Mouse (Mus musculus) MEL (cell line): ENCODE measurements around the gene Maff. TPM values are rescaled to one million over a fixed set of nuclear protein-coding genes. Genes with fewer than 3 reads are reported as not detected.

Experiments
- DNase-seq: peaks from one replicate; pipeline ENCODE4 v3.0.0; 2011; ENCODE audit warnings: low read depth, low spot score
- H3K27ac ChIP-seq: 2 replicates; pipeline ENCODE4 v1.5.1; 2012; ENCODE audit warnings: low read depth, mild to moderate bottlenecking, control low read depth, low read length, moderate library complexity; ENCODE audit not compliant: control insufficient read depth
- H3K27me3 ChIP-seq, 2 experiments: fragments of 150-350 bp in 1 of 2; sonication (generic) in 1 of 2; 2 replicates each; pipeline ENCODE4 v1.6.1; 2012; ENCODE audit warnings: low read length in 2 of 2, mild to moderate bottlenecking in 2 of 2, improper control_type of control experiment in 1 of 2, moderate library complexity in 1 of 2; ENCODE audit not compliant: insufficient read depth in 2 of 2, control insufficient read depth in 1 of 2
- H3K36me3 ChIP-seq, 2 experiments: 2 replicates each; pipeline ENCODE4 v1.6.1; 2012 to 2014; ENCODE audit warnings: low read length in 2 of 2, improper control_type of control experiment in 1 of 2, inconsistent platforms in 1 of 2, mild to moderate bottlenecking in 1 of 2; ENCODE audit not compliant: insufficient read depth in 2 of 2, control insufficient read depth in 1 of 2
- H3K4me1 ChIP-seq, 2 experiments: fragments of 150-350 bp in 1 of 2; sonication (generic) in 1 of 2; 2 replicates each; pipeline ENCODE4 v1.6.1; 2012; ENCODE audit warnings: low read length in 2 of 2, improper control_type of control experiment in 1 of 2, mild to moderate bottlenecking in 1 of 2; ENCODE audit not compliant: insufficient read depth in 2 of 2, control insufficient read depth in 1 of 2
- H3K4me3 ChIP-seq, 2 experiments: fragments of 150-350 bp in 1 of 2; sonication (generic) in 1 of 2; 2 replicates each; pipeline ENCODE4 v1.5.1; 2012; ENCODE audit warnings: low read depth in 2 of 2, low read length in 2 of 2, mild to moderate bottlenecking in 2 of 2, moderate library complexity in 2 of 2, control low read depth in 1 of 2, improper control_type of control experiment in 1 of 2; ENCODE audit not compliant: control insufficient read depth in 1 of 2, insufficient read depth in 1 of 2
- H3K79me2 ChIP-seq: 2 replicates; pipeline ENCODE4 v1.6.1; 2012; ENCODE audit warnings: mild to moderate bottlenecking, low read length, moderate library complexity; ENCODE audit not compliant: control insufficient read depth, poor library complexity, insufficient read depth
- H3K9ac ChIP-seq: 2 replicates; pipeline ENCODE4 v1.6.1; 2012; ENCODE audit warnings: low read depth, mild to moderate bottlenecking, control low read depth, low read length, moderate library complexity; ENCODE audit not compliant: control insufficient read depth, poor library complexity, severe bottlenecking
- H3K9me3 ChIP-seq: fragments of 150-350 bp; sonication (generic); replicated peaks from 2 replicates; pipeline ENCODE4 v1.6.1; 2012; ENCODE audit warnings: mild to moderate bottlenecking, low read length, improper control_type of control experiment, moderate library complexity; ENCODE audit not compliant: insufficient read depth
- BHLHE40 ChIP-seq: IDR thresholded peaks from 2 replicates; pipeline ENCODE4 v1.6.1; 2012; ENCODE audit warnings: low read depth, mild to moderate bottlenecking, inconsistent platforms, low read length, improper control_type of control experiment, borderline replicate concordance
- CTCF ChIP-seq, 3 experiments: IDR thresholded peaks in 2 of 3; conservative IDR thresholded peaks in 1 of 3; 2 replicates each; pipeline ENCODE4 v1.5.1; 2011 to 2012; ENCODE audit warnings: low read length in 3 of 3, low read depth in 2 of 3, mild to moderate bottlenecking in 2 of 3, improper control_type of control experiment in 1 of 3, inconsistent platforms in 1 of 3, mixed read lengths in 1 of 3, moderate library complexity in 1 of 3; ENCODE audit not compliant: control insufficient read depth in 1 of 3, insufficient read depth in 1 of 3, poor library complexity in 1 of 3, severe bottlenecking in 1 of 3
- E2F4 ChIP-seq: IDR thresholded peaks from 2 replicates; pipeline ENCODE4 v1.6.1; 2011; ENCODE audit warnings: low read depth, low read length, improper control_type of control experiment, borderline replicate concordance
- ELF1 ChIP-seq: IDR thresholded peaks from 2 replicates; pipeline ENCODE4 v1.6.1; 2014; ENCODE audit warnings: low read depth, mild to moderate bottlenecking, inconsistent platforms, low read length, improper control_type of control experiment, moderate library complexity
- EP300 ChIP-seq, 2 experiments: IDR thresholded peaks; 2 replicates each; pipeline ENCODE4 v1.6.1; 2011; ENCODE audit warnings: improper control_type of control experiment in 2 of 2, low read length in 2 of 2, low read depth in 1 of 2, mild to moderate bottlenecking in 1 of 2
- ETS1 ChIP-seq: IDR thresholded peaks from 2 replicates; pipeline ENCODE4 v1.6.1; 2012; ENCODE audit warnings: low read depth, mild to moderate bottlenecking, inconsistent platforms, low read length, improper control_type of control experiment, moderate library complexity
- GATA1 ChIP-seq: IDR thresholded peaks from 2 replicates; pipeline ENCODE4 v1.6.1; 2011; ENCODE audit warnings: low read depth, low read length, improper control_type of control experiment
- KAT2A ChIP-seq: conservative IDR thresholded peaks from 2 replicates; pipeline ENCODE4 v1.6.1; 2012; ENCODE audit warnings: low read depth, low read length, improper control_type of control experiment, inconsistent platforms
- MAFK ChIP-seq: IDR thresholded peaks from 2 replicates; pipeline ENCODE4 v1.6.1; 2011; ENCODE audit warnings: low read depth, mild to moderate bottlenecking, low read length, improper control_type of control experiment, borderline replicate concordance
- MAX ChIP-seq: IDR thresholded peaks from 2 replicates; pipeline ENCODE4 v1.6.1; 2011; ENCODE audit warnings: low read length, improper control_type of control experiment
- MEF2A ChIP-seq: IDR thresholded peaks from 2 replicates; pipeline ENCODE4 v1.6.1; 2014; ENCODE audit warnings: low read depth, mild to moderate bottlenecking, inconsistent platforms, low read length, improper control_type of control experiment; ENCODE audit not compliant: poor library complexity, insufficient replicate concordance, severe bottlenecking; ENCODE audit errors: extremely low read depth
- MXI1 ChIP-seq: IDR thresholded peaks from 2 replicates; pipeline ENCODE4 v1.6.1; 2011; ENCODE audit warnings: mild to moderate bottlenecking, low read depth, low read length, improper control_type of control experiment
- MYB ChIP-seq: IDR thresholded peaks from 2 replicates; pipeline ENCODE4 v1.6.1; 2011; ENCODE audit warnings: mild to moderate bottlenecking, low read depth, low read length, improper control_type of control experiment
- MYC ChIP-seq: IDR thresholded peaks from 2 replicates; pipeline ENCODE4 v1.6.1; 2011; ENCODE audit warnings: low read depth, mild to moderate bottlenecking, low read length, improper control_type of control experiment, moderate library complexity
- NRF1 ChIP-seq: IDR thresholded peaks from 2 replicates; pipeline ENCODE4 v1.6.1; 2014; ENCODE audit warnings: low read depth, mild to moderate bottlenecking, inconsistent platforms, low read length, improper control_type of control experiment, moderate library complexity; ENCODE audit not compliant: poor library complexity, insufficient read depth, severe bottlenecking
- POLR2AphosphoS5 ChIP-seq: IDR thresholded peaks from 2 replicates; pipeline ENCODE4 v1.6.1; 2012; ENCODE audit warnings: low read depth, borderline replicate concordance, mild to moderate bottlenecking, inconsistent platforms, low read length, moderate library complexity, mixed read lengths
- RCOR1 ChIP-seq: IDR thresholded peaks from 2 replicates; pipeline ENCODE4 v1.6.1; 2012; ENCODE audit warnings: low read depth, mild to moderate bottlenecking, inconsistent platforms, low read length, improper control_type of control experiment
- SIN3A ChIP-seq: IDR thresholded peaks from 2 replicates; pipeline ENCODE4 v1.6.1; 2012; ENCODE audit warnings: low read length, improper control_type of control experiment, inconsistent platforms
- SMC3 ChIP-seq: IDR thresholded peaks from 2 replicates; pipeline ENCODE4 v1.6.1; 2011; ENCODE audit warnings: low read depth, low read length, improper control_type of control experiment
- TAL1 ChIP-seq: IDR thresholded peaks from 2 replicates; pipeline ENCODE4 v1.6.1; 2012; ENCODE audit warnings: mild to moderate bottlenecking, inconsistent platforms, low read length, moderate library complexity, mixed read lengths
- TBP ChIP-seq: IDR thresholded peaks from 2 replicates; pipeline ENCODE4 v1.8.0; 2011; ENCODE audit warnings: low read depth, low read length, improper control_type of control experiment
- TCF12 ChIP-seq: IDR thresholded peaks from 2 replicates; pipeline ENCODE4 v1.6.1; 2014; ENCODE audit warnings: low read depth, mild to moderate bottlenecking, inconsistent platforms, low read length, improper control_type of control experiment, moderate library complexity
- USF1 ChIP-seq: IDR thresholded peaks from 2 replicates; pipeline ENCODE4 v1.6.1; 2014; ENCODE audit warnings: low read depth, mild to moderate bottlenecking, inconsistent platforms, low read length, improper control_type of control experiment, moderate library complexity
- USF2 ChIP-seq, 2 experiments: IDR thresholded peaks; 2 replicates each; pipeline ENCODE4 v1.6.1; 2011 to 2012; ENCODE audit warnings: improper control_type of control experiment in 2 of 2, low read length in 2 of 2, borderline replicate concordance in 1 of 2, inconsistent platforms in 1 of 2, low read depth in 1 of 2, mild to moderate bottlenecking in 1 of 2; ENCODE audit not compliant: insufficient read depth in 1 of 2
- ZC3H11A ChIP-seq: IDR thresholded peaks from 2 replicates; pipeline ENCODE4 v1.6.1; 2012; ENCODE audit warnings: low read depth, mild to moderate bottlenecking, inconsistent platforms, low read length, improper control_type of control experiment
- ZKSCAN1 ChIP-seq: IDR thresholded peaks from 2 replicates; pipeline ENCODE4 v1.6.1; 2012; ENCODE audit warnings: low read depth, mild to moderate bottlenecking, inconsistent platforms, low read length, improper control_type of control experiment, moderate library complexity
- ZMIZ1 ChIP-seq: IDR thresholded peaks from 2 replicates; pipeline ENCODE4 v1.6.1; 2012; ENCODE audit warnings: low read depth, mild to moderate bottlenecking, inconsistent platforms, low read length, improper control_type of control experiment, moderate library complexity
- ZNF384 ChIP-seq: IDR thresholded peaks from 2 replicates; pipeline ENCODE4 v1.6.1; 2012; ENCODE audit warnings: low read depth, mild to moderate bottlenecking, inconsistent platforms, low read length, improper control_type of control experiment
- polyA plus RNA-seq, 2 experiments: library from polyadenylated mRNA; stranded (reverse) in 1 of 2; unstranded in 1 of 2; fragments of >175 nt in 1 of 2; fragments of >200 nt in 1 of 2; gene quantifications; 2 replicates each; pipeline versions ENCODE4 v1.2.1 to v1.2.4; 2012; ENCODE audit warnings: low replicate concordance in 2 of 2, low read depth in 1 of 2; ENCODE audit not compliant: insufficient read length in 2 of 2, insufficient read depth in 1 of 2, missing spikeins in 1 of 2
- total RNA-seq: library from RNA; depleted of rRNA; stranded (reverse); fragments of 300-350 nt; gene quantifications from 2 replicates; pipeline ENCODE4 v1.2.3, GENCODE M21; 2012

Gene Maff
- total and polyA plus RNA-seq, 3 experiments, result 3.3 to 5.8 TPM; not detected in 1

DNA sequence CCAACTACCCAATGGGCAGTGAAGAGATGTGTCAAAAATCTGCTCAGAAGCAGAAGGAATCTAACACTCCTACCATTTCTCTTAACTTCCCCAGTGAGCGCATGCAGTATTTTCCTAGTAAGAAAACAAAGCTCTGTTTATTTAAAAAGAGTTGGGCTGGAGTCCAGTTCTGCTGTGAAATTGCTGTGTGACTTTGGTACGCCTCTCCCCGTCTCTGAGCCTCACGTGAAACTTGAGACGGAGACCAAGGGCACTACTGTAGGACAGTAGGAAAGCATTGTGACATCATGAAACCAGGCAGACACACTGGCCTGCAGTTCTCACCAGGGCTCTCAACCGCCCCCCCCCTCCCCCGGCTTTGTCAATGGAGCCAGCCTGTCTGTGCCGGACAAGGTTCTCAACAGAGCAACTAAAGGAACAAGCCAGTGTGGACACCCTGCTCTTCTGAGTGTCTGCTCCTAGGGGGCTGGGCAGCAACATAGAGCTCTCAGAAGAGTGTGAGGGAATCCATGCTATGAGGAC is 32.5 kb upstream of the Maff start:
- Histone ChIP-seq H3K36me3 (no peaks in the 10 kb centered on the region; a peak in 1 of 4 replicates), H3K27me3 (no peaks in the 10 kb centered on the region), H3K79me2 (no peaks in the 10 kb centered on the region), H3K9me3 (no peaks in the 10 kb centered on the region), H3K9ac (no peak overlapping the region)
- TF ChIP-seq MAFK (no peak), KAT2A (no peak), RCOR1 (no peak), CTCF (IDR thresholded peaks at IDR 0.05 in 2 of 3, conservative IDR thresholded peaks at IDR 0.05 in 1 of 3; ENCODE audit: control insufficient read depth in 1 of 3, insufficient read depth in 1 of 3, low read depth in 2 of 3, low read length in 3 of 3, poor library complexity in 1 of 3, severe bottlenecking in 1 of 3) (no peak), USF2 (IDR thresholded peaks at IDR 0.05; ENCODE audit: borderline replicate concordance in 1 of 2, insufficient read depth in 1 of 2, low read depth in 1 of 2, low read length in 2 of 2) (no peak), GATA1 (no peak), TBP (no peak), ETS1 (no peak), SMC3 (no peak), ELF1 (no peak)
- TF ChIP-seq, all 39 proteins: peak for 0
- Histone ChIP-seq H3K4me1 (no peaks in the 10 kb centered on the region), H3K27ac (no peak overlapping the region), H3K4me3 (no peak overlapping the region)
- no peak for DNase-seq

DNA sequence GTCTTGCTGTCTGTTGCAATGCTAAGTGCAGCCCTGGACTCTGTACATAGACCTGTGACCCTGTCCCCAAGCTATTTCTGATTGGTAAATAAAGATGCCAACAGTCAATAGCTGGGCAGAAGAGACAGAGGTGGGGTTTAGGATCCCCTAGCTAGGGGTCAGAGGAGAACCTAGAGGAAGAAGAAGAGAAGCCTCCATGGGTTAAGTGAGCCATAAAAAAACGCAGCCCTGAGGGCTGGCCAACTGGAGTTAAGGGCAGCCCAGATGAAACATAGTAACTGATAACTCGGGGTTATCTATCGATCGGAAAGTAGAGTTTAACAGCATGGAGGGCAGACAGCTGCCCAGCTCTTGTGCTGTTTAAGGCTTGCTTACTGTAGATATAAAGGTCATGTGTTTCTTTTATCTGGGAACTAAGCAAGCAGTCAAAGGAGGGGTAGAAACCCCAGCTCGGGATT is 24.7 kb upstream of the Maff start:
- DNase-seq, result peak; percentile 13
- peaks cover 23 to 32% of the 10 kb centered on the region in 2 experiments for H3K4me1 ChIP-seq
- peak overlapping the region; percentile 62 for H3K27ac ChIP-seq
- peaks cover 17% of the 10 kb centered on the region for H3K79me2 ChIP-seq
- no peak for TF ChIP-seq MEF2A
- TF ChIP-seq ZKSCAN1, result no peak
- no peak; the same call in 1 of the 2 replicates for TF ChIP-seq SIN3A
- TF ChIP-seq ZC3H11A, result no peak
- peak; percentile 77 for TF ChIP-seq ETS1
- TF ChIP-seq ZMIZ1, result no peak
- TF ChIP-seq MXI1, result peak; percentile 27; the same call in 1 of the 2 replicates
- TF ChIP-seq ZNF384, result peak; percentile 55; the same call in 1 of the 2 replicates
- TF ChIP-seq MYB, result no peak
- peak; percentile 26; the same call in 1 of the 2 replicates for TF ChIP-seq TAL1
- TF ChIP-seq TCF12, result peak; percentile 51; the same call in 1 of the 2 replicates
- peak; percentile 66 for TF ChIP-seq GATA1
- TF ChIP-seq EP300 (IDR thresholded peaks at IDR 0.05; ENCODE audit: low read depth in 1 of 2, low read length in 2 of 2), result peak; percentile 46 to 57; a peak in 2 of 4 replicates
- no peak for TF ChIP-seq POLR2AphosphoS5
- peak; percentile 45; the same call in 1 of the 2 replicates for TF ChIP-seq BHLHE40
- no peak for TF ChIP-seq NRF1
- no peak for TF ChIP-seq MYC
- no peak for TF ChIP-seq SMC3
- no peak for TF ChIP-seq E2F4
- TF ChIP-seq USF1, result peak; percentile 73; the same call in 1 of the 2 replicates
- 0 out of 2 replicates have a peak, but pooled peaks have one; percentile 34 for TF ChIP-seq MAX
- TF ChIP-seq, all 39 proteins: peak for 10
- H3K9me3 ChIP-seq, result no peaks in the 10 kb centered on the region
- H3K9ac ChIP-seq, result peak overlapping the region; percentile 17
- H3K4me3 ChIP-seq, result peak overlapping the region; percentile 7 to 13; a peak in 2 of 4 replicates
- no peaks in the 10 kb centered on the region for H3K27me3 ChIP-seq
- H3K36me3 ChIP-seq, result peaks cover 0 to 36% of the 10 kb centered on the region in 2 experiments; a peak in 2 of 4 replicates
